Mouse (Mus musculus) adrenal gland, adult 2 months (tissue): ENCODE data around the gene Dna2. TPM values are rescaled to one million over a fixed set of nuclear protein-coding genes. Genes with fewer than 3 reads are reported as not detected.
"Not testable (repeated sequence)": the region's sequence is repeated elsewhere in the genome, so short reads cannot be mapped to it uniquely, and the experiment has no call there.

Experiments
- DNase-seq: peaks from one replicate; pipeline ENCODE4 v3.0.0; 2021
- long read RNA-seq: library from polyadenylated mRNA; stranded (forward); transcript quantifications from one replicate; pipeline ENCODE4 v2.0.0, GENCODE M21; 2021
- polyA plus RNA-seq: library from polyadenylated mRNA; depleted of rRNA; stranded (reverse); fragments of >200 nt; gene quantifications from 2 replicates; pipeline ENCODE4 v1.2.3, GENCODE M21; 2012; rRNA removed
- total RNA-seq, 2 experiments: library from RNA; stranded (reverse); gene quantifications; 2 replicates each; pipeline ENCODE4 v1.2.3; 2021

The Dna2 gene
- 1 to 10 TPM in 1 of 2 experiments, under 1 TPM in 1; 0.83 to 1.2 TPM for total RNA-seq
- 0.48 and 0.61 TPM in 2 replicates for polyA plus RNA-seq
- long read RNA-seq, result 0 reads

DNA sequence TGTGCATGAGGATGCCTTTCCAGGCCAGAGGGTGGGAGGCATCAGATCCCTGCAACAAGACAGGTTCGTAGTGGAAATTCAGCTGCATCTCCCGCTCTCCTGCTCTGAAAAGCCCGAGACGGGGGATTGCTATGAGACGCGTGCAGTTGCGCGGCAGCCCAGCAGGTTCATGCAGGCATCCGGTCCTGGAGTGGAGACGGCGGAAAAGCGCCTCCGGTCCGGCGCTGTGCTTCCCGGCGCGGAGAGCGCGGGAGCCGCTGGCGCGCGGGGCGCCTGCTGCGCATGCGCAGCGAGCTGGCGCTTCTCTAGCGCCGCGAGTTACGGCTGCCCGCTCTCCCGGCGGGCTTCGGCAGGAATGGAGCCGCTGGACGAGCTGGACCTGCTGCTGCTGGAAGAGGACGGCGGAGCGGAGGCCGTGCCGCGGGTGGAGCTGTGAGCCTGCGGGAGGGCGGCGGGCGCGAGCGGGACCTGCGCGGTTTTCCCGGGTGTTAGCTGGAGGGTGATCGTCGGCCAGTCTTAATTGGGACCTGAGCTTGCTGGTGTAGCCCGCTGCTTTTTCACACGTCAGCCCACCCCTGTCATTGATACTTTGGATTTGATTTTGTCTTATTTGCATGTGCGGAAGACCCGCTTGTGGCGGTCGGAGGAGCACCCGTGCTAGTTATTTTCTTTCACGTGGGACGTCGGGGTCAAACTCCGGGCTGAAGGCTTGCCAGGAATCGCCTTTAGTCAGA, at the start of gene Dna2:
Dna2 (plus strand) TSS at position 289 of the 734 bp plus-strand sequence.
- peak; percentile 87 for DNase-seq

GRCm38 (mm10) chr10:62897437-62897836, 49.4 kb upstream of the Dna2 start:
- DNase-seq, result no peak

DNA sequence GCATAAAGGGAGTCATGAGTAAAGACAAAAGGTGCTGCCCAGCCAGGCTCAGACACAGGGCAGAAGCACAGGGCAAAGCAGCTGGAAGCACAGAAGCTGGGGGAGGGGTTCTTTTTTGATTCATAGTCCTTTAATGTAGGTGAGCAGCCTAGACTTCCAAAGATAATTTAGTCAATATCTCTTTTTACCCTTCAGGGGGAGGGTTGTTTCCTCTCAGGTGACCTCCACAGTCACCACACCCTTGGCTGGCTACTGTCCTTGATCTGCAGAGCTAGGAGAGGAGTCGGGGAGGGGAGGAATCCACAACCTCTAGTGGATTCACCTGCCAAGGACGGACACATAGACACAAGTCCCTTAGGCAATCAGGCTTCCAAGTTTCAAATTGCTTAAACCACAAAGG, 48.8 kb upstream of the Dna2 start:
- no peak for DNase-seq

DNA sequence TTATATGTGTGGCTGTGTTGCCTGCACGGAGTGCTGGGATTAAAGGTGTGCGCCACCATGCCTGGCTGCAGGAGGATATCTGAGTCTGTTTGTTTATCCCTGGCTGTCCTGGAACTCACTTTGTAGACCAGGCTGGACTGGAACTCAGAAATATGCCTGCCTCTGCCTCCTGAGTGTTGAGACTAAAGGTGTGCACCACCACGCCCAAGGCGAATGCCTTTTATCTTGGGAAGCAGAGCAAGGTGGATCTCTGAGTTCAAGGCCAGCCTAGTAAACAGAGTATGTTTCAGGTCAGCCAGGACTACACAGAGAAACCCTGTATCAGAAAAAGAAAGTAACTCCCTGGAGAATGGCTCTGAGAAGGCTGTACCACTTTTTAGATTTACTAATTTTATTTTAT, 46.7 kb upstream of the Dna2 start:
- no peak for DNase-seq

- no peak for DNase-seq
These were observed 45.0 kb upstream of the Dna2 start for GRCm38 (mm10) chr10:62901826-62902225.

DNA sequence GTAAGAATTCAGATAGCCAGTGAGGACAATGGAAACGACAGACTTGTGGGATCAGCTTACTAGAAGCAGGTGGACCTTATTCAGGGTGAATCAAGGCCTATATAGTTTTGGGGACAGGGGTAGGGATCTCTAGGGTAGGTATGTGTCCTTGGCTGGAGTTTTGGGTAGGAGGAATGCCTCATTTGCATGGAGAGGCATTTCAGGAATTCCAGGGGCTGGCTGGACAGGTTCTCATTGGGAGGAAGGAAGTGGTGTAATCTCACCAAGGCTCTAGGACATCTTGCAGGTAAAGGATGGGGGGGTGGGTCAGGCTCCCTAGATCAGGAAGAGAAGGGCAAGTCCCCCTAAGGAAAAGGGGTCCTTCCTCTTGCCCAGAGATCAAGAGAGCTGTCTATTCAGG, 44.0 kb upstream of the Dna2 start:
- DNase-seq, result no peak

GRCm38 (mm10) chr10:62906336-62906735, 40.5 kb upstream of the Dna2 start:
- DNase-seq, result no peak

GRCm38 (mm10) chr10:62908896-62909295, 37.9 kb upstream of the Dna2 start, which contains the start of gene Tet1:
Gene Tet1, minus strand, starts transcription at chr10:62908996.
- DNase-seq, result not testable (repeated sequence)

DNA sequence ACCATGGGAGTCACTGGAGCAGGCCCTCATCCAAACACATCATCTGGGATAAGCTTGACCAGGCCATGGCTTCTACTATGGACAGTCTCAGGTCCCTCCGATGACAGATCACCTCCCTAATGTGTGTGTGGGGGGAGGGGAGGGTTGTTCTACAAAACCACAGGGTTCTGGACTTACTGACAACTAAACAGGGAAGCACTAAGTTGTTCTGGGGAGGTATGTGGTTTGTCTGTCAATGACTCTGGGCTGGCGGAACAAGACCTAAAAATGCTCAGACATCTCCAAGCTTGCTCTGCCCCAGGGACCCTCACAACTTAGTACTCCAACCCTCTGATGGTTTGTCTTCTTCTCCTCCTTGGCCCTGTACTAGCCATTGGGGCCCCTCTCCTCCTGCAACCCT, 35.7 kb upstream of the Dna2 start:
- no peak for DNase-seq

GRCm38 (mm10) chr10:62918985-62919384, 27.8 kb upstream of the Dna2 start:
- no peak for DNase-seq

- DNase-seq, result peak; percentile 95
These were observed 26.7 kb upstream of the Dna2 start, which contains the start of gene Slc25a16 for GRCm38 (mm10) chr10:62919925-62920765. Gene Slc25a16, plus strand, starts transcription at chr10:62920633.

- no peak for DNase-seq
These were observed 26.1 kb upstream of the Dna2 start for GRCm38 (mm10) chr10:62920766-62921156.

GRCm38 (mm10) chr10:62924096-62924635, 22.7 kb upstream of the Dna2 start:
- no peak for DNase-seq

DNA sequence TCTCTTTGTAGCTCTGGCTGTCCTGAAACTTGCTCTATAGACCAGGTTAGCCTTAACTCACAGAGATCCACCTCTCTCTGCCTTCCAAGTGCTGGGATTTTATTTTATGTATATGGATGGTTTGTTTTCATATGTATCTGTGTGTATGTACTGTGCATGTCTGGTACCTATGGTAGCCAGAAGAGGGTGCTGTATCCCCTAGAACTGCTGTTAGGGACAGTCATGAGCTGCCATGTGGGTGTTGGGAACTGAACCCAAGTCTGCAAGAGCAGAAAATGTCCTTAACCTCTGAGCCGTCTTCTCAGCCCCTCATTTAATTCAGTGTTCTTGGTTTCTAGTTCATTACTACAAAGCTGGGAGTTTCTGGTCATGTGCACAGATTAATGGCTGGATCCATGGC, 14.4 kb upstream of the Dna2 start:
- DNase-seq, result no peak

- no peak for DNase-seq
These were observed 1.7 kb upstream of the Dna2 start for GRCm38 (mm10) chr10:62944975-62945580.

GRCm38 (mm10) chr10:62948551-62948950, 1.7 kb downstream of the Dna2 start:
- no peak for DNase-seq

- no peak for DNase-seq
These were observed 17.1 kb downstream of the Dna2 start for GRCm38 (mm10) chr10:62963956-62964355.

DNA sequence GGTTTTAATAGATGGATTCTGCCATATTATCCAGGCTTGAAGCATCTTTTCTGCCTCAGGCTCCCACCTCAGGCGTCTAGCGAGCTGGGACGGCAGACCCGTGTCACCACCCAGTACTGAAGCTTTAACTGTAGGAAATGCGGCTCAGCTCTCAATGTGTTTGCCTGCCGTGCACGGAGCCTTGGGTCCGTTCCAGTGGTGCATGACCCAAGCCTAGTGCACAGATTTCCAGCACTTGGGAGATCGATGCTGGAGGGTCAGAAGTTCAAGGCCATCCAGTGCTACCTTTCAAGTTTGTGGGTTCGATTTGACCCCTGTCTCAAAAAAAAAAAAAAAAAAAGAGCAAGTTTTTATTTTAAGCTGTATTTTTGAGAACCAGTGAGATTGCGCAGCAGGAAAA, 19.0 kb downstream of the Dna2 start:
- no peak for DNase-seq

DNA sequence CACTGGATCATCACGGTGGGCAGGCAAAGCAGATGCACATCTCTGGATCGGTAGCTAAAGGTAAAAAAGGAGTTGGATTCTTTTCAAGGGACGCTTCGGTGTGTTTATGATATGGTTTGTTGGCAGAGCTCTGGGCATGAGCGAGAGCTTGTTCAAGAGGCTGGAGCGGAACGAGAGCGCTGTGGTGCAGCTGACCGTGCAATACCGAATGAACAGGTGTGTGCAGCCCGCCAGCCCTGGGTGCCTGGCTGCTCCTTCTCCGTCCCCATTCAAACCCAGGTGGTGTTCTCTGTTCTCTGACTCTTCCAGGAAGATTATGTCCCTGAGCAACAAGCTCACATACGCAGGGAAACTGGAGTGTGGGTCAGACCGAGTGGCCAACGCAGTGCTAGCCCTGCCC, 19.5 kb downstream of the Dna2 start:
- DNase-seq, result no peak

GRCm38 (mm10) chr10:62971821-62972220, 25.0 kb downstream of the Dna2 start:
- no peak for DNase-seq

DNA sequence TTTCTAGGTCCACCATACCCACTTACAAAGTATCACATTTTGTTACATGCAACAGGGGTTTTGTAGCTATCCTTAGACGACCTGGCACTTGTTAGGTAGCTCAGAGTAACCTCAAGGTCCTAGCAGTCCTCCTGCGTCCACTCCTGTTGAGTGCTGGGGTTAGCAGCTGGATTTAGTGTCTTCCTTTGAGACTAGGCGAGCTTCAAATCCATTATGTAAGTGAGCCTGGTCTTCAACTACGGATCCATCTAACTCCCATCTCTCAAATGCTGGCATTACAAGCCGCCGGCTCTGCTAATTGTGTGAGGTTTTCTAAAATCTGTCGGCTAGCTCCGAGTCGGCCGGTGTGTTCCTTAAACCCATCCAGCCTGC, 32.8 kb downstream of the Dna2 start:
- DNase-seq, result no peak
